Mouse (Mus musculus): ENCODE measurements around the gene Rap1gds1.

The Rap1gds1 gene

DNA sequence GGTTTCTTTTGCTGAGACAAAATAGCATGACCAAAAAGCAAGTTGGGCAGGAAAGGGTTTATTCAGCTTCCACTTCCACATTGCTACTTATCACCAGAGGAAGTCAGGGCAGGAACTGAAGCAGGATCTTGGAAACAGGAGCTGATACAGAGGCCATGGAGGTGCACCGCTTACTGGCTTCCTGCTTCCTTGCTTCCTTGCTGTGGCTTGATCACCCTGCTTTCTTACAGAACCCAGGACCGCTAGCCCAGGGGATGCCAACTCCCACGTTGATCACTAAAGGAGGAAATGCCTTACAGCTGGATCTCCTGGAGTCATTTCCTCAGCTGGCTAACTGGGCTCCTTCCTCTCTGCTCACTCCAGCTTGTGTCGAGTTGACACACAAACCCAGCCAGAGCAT is 197.3 kb downstream of the Rap1gds1 start:
- no peak for DNase-seq (ENCODE audit: low spot score)

DNA sequence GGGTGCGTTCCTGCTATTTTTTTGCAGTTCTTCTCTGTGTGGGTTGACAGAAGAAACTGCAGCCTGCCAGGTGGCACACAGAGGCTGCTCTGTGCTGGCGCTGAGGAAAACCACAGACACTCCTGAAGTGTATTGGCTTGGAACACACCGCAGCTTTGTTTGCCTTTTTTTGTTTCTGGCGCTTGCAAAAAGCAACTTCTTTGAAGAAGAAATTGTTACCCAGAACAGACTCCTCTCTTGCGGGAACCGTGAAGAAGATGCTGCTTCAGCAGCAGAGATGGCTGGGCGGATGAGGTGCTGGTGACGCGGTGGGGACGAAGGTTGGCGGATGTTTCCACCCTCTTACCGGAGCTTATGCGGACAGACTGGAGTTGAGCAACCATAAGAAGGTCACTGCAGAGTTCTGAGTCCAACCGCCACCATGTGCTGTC is 198.1 kb downstream of the Rap1gds1 start:
- DNase-seq (ENCODE audit: low spot score): no peak

DNA sequence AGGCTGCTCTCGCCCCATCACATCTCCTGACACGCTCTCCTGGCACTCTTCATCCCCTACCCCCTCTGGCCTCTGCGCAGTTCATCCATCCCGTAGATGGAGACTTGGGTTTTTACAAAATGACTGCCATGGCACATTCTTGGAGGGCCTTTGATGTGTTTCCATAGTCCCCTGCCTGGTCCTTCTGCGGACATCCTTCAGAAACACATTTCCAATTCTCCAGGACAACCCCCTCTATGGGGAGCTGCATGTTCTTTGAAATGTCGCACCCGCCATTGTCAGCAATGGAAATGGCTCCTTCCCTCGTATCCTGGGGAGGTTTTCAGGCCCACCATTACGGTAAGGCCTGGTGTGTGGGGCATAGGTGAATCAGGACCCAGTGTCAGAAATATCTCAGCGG is 198.6 kb downstream of the Rap1gds1 start:
- DNase-seq (ENCODE audit: low spot score): no peak

DNA sequence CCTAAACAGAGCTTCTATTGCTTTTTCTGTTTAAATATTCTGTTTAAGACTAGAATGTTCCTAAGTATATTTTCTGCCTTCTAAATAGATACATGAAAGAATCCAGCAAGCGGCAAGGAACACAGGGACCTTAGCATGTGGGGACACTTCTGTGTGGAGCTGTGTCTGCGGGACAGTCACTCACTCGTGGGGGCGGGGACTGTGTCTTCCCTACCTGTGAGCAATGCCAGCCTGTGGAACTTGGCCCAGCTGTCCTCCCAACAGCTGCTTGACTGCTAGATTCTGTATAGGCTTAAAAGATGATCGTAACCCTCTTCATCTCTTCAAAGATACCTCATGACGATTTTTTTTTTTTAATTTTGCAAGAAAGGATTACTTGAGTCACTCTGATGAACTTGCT is 199.1 kb downstream of the Rap1gds1 start:
- no peak for DNase-seq (ENCODE audit: low spot score)

Measured in testis, postnatal 10 days (tissue).